Mouse (Mus musculus) spleen, postnatal 4 days (tissue): ENCODE results near the gene Ppp3cb.
"Not testable (repeated sequence)": the region's sequence is repeated elsewhere in the genome, so short reads cannot be mapped to it uniquely, and the experiment has no call there.

ENCODE experiments used
- DNase-seq, 2 experiments: peaks; one replicate each; pipeline ENCODE4 v3.0.0; 2022; ENCODE audit warnings: low spot score in 2 of 2

Ppp3cb gene

GRCm38 (mm10) chr14:20546415-20546814 lies at the start of gene Ppp3cb:
Ppp3cb (minus strand) TSS chr14:20546573.
- peak; percentile 78 to 88 for DNase-seq

DNA sequence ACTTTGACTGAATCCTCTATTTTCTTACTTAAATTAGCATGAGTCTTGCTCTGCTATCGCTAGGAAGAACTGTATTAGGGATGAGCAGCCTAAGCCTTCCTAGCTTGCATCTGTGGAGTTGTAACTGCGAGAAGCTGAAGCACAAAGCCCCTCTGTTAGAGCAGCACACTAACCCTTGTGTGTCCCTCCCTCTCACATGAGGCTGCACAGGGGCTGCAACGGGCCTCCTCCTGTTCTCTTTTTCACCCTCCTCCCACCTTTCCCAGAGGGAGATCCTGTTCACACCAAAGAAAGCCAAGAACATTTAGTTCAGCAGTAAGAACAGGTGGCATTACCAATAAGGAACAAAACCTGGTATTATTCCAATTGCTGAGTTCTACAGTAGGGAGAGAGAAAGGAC lies 49.4 kb upstream of the Ppp3cb start:
- no peak for DNase-seq

DNA sequence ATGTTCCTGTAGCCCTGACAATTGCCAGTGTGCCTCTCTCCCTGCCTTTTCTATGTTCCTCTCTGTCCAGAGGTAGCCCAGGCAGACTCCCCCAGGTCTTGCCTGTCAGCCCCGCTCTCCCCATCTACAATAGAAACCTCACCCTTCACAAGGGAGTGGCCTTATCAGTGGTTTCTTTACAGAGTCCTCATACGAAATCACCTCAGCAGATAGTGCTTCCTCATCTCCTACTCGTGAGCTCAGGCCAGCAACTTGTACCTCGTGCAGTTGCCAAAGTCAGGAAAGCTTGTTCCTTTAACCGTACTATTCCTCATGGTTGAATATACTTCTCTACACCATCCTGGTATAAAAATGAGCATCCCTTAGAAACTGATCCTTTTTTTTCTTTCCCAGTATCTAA lies 41.1 kb upstream of the Ppp3cb start:
- no peak for DNase-seq

DNA sequence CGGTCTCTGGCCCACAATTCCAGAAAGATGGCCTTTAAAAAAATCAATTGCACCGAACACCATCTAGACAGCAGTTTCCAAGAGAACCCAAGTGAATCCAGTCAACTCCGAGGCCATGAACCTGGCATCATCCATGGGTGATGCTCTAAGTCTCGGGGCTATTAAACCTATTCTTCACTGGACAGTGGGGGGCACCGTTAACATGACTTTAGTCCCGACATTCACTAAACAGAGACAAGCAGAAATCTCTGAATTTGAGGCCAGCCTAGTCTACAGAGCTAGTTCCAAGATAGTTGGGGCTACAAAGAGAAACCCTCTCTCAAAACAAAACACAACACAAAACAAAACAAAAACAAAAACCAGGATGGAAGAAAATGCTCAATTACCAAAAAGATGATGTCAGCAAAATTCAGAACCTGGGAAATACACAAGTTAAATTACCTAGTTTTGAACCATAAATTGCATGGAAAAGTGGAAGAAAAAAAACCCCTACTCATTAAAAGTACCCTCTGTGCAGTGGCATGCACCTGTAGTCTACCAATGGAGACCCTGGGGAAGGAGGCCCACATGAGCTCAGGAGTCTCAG lies 32.5 kb upstream of the Ppp3cb start:
- no peak for DNase-seq

DNA sequence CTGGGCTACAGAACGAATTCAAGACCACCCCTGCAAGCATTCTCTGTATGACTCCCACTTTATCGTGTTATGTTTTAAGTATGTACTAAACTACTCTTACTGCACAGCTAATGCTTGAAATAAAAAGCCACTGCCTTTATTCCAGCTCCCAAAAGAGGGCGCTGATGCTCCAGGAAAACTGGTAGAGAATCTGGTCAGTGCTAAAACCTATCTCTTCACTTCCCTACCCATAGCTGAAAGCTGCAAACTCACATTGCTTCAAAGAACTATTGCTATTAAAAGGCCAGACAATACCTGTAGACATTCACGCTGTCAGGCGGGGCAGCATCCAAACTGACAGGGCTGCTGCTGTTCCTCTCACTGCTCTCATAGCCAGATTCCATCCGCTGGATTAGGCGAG lies 29.8 kb upstream of the Ppp3cb start:
- DNase-seq = peak; percentile 63 to 82

DNA sequence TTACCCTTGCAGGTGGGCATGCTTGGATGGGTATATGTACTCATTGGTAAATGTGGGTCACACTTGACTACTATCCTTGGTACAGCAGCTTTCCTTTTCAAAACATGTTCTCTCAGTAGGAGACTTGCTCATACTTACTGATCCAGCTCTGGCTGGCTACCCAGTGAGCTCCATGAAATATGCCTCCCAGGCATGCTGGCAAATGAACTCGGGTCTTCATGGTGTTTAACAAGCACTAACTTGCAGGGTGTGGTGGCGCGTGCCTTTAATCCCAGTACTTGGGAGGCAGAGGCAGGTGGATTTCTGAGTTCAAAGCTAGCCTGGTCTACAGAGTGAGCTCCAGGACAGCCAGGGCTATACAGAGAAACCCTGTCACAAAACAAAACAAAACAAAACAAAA lies 26.8 kb upstream of the Ppp3cb start:
- not testable (repeated sequence) for DNase-seq

DNA sequence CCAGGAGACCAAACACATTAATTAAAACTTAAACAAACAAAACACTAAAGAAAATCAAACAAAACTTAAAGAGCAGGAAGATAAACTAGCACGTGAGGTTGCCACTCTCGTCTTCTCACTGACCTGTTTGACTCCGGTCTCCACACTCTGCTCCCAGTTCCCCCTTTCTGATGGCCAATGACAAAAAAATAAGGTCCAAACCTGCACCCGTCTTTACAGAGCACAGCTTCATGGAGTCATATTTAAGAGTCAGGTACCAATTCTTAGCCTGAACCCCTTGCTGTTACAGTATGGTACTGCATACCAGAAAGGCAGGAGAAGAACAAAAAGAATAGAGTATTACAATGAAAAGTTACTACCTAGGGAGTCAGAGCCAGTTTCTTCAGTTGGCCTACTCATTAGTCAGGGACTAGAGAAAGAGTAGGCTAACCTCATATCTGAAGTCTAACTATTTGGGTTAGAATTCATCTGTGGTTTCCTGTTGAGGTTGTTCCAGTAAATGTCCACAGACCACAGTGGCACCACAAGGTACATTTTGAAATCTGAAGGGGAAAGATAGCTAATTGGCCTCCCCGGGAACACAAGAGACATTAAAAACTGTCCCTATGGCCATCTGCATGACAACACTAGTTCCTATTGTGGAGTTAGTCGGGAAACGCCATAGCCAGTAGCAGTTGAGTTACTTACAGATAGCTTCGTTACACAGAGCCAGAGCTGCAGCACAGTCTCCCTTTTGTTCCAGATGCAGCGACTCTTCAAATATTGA lies 19.1 kb upstream of the Ppp3cb start:
- no peak for DNase-seq

DNA sequence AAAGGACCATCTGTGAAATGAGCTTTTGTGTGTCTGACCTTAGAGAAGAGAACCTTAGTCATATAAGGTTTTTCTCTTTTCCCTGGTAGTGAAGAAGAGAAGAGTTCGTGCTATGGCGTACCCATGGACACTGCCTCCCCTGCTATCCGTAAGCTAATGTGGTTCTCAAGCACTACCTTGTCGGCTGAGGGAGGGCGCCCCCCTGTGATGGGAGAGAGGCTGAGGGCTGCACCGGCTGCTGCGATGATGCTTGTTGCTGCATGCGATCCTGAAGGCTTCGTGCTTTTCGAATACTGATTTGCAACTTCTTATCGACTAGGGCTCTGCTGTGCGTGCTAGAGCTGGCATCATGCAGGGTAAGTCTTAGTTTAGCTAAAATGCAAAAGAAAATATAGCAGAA lies 18.3 kb upstream of the Ppp3cb start:
- DNase-seq = no peak

DNA sequence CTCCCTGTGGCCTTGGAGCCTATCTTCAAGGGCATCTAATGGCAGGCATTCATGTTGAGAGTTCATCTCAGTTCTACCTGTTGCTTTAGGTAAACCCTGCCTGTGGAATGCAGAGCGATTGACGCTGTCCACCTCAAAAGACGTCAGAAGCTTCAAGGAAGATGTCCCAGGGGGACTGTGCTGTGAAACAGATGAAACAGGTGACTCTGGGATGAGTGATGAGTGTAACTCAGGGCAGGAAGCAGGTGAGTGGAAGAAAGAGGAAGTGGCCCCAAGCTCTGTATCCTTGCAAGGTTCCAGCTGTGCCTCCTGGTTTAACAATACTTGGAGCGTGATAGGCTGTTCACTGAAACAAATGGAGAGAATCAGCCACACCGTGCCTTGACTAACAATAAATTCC lies 15.5 kb upstream of the Ppp3cb start:
- no peak for DNase-seq

GRCm38 (mm10) chr14:20550136-20550535 lies 3.8 kb upstream of the Ppp3cb start:
- no peak for DNase-seq

- DNase-seq = peak; percentile 94 to 97
Measured at GRCm38 (mm10) chr14:20545529-20546331, 643 bp downstream of the Ppp3cb start.

DNA sequence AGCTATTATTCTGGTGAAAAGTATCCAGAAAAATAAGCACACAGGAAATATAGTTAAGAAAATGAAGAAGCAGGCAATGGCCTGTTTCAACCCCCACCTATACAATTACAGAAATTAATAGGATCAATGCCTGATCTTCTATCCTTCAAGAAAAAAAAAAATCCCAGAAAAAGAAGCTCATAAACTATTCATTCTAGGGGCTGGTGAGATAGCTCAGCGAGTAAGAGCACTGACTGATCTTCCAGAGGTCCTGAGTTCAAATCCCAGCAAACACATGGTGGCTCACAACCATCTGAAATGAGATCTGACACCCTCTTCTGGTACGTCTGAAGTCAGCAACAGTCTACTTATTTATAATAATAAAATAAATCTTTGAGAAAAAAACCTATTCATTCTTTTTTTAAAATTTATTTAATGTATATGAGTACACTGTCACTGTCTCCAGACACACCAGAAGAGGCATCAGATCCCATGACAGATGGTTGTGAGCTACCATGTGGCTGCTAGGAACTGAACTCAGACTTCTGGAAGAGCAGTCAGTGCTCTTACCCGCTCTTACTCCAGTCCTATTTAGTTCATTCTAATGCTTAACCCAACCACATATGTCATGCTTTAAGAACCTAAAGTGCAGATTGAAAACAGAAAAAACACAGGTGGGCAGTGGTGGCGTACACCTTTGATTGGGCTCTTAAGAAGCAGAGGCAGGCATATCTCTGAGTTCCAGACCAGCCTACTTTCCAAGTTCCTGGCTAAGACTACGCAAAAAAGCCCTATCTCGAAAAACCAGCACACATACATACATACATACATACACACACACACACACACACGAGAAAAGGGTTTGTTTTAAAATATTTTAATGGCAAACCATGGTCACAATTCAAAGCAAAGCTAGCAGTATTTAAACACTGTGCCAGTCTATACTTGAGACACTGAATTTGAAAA lies 1.6 kb downstream of the Ppp3cb start:
- DNase-seq = peak in 1 of 2 experiments; percentile 35

DNA sequence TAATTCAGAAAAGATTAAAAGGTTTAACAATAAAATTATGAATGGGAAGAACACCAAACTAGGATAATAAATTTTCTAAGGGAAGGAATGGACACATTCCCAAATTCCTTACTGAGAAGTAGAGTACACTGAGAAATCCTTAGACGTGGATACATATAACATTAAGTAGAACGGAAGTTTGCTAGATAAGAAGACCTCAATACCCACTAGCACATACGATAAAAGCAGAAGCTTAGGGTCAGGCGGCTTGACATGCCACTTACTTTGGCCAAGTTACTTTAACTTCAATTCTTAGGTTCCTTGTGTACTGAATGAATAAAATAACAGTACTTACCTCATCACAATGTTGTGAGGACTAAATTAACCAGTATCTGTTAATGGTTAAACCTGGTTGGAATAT lies 16.7 kb downstream of the Ppp3cb start:
- no peak for DNase-seq

GRCm38 (mm10) chr14:20520179-20520578 lies 26.2 kb downstream of the Ppp3cb start:
- DNase-seq = no peak

DNA sequence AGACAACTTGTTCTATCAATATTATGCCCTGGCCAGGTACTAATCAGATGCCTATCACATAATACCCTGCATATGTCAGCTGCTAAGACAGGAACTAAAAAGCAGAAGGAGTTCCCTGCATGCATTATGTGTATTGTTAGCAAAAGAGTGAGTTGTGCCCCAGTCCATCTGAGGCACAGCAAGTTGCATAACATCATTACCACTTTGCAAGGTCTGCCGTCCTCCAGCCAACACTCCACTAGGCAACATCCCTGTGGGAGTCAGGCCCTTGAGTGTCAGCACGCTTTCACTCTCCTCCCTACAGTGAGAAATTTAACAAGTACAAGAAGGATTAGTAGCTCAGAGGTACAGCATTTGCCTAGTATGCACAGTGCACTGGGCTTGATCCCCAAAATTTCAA lies 37.9 kb downstream of the Ppp3cb start:
- DNase-seq = no peak

GRCm38 (mm10) chr14:20502966-20503365 lies 43.4 kb downstream of the Ppp3cb start:
- DNase-seq = no peak

- DNase-seq = no peak
Measured at GRCm38 (mm10) chr14:20499982-20500381, 46.4 kb downstream of the Ppp3cb start.

DNA sequence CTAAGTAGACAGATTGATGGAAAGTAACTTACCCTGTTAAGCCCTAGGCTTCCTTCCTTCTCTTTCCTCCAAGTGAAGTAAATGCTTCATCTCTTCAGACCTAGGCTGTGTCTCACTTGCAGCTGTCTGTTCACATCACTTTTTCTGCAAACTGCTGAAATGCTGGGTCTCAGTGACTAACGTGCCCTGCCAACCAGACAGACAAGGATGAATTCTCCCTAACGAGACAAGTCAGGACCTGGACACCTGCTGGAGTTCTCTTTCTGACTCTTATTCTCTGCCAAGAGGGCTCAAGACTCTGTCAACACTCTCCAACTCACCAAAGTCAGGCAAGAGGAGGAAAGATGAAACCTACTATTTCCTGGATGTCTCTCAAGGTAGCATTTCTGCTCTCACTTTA lies 49.8 kb downstream of the Ppp3cb start, which contains the start of gene Mss51:
Mss51 (minus strand) TSS at position 299 of the 400 bp plus-strand sequence.
- DNase-seq = no peak

- no peak for DNase-seq
Measured at GRCm38 (mm10) chr14:20486031-20486430, 60.3 kb downstream of the Ppp3cb start.

GRCm38 (mm10) chr14:20482051-20482751 lies 64.2 kb downstream of the Ppp3cb start:
- no peak for DNase-seq

- peak; percentile 52 to 73 for DNase-seq
Measured at GRCm38 (mm10) chr14:20481211-20481610, 65.2 kb downstream of the Ppp3cb start.
